Comparison of ENCODE assay signal across 29 mouse cellular contexts in the genomic region with DNA sequence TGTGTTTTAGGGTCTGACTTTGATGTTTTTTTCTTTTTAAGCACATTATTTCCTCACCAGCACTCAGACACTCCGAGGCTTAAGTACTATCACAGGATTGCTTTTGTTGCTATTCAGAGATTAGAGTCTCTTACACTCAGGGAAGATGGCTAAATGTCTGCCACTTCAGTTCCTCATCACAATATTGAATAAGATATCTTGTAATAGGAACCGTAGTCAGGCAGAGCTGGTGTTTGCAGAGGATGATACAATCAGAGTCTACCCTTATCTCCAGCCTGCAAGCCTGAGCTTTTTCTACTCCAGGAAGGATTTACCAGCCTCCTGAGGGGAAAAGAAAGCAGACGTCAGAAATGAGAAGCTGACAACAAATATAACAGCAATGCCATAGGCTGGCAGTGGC.
A peak's percentile ranks its signal among the peaks of the same experiment; 100 is the strongest.
DNase-seq lines count a peak whose midpoint lies in the region; ATAC-seq lines count a peak whose summit lies in the region.
"Had no signal": no experiment of that assay in that cellular context is flagged by ENCODE, and none has a peak within 500 bp of the region (broad histone marks: within the 10 kb centered on the region; RNA-seq: fewer than 3 reads in every experiment).

No protein-coding gene starts in this region.

- H3K9me3 ChIP-seq in hindbrain, embryonic 14.5 days (ENCODE audit: control insufficient read depth, low read length): no peaks in the 10 kb centered on the region
- no peaks in the 10 kb centered on the region for H3K9me3 ChIP-seq in hindbrain, embryonic 12.5 days (replicated peaks)
- no peaks in the 10 kb centered on the region for H3K9me3 ChIP-seq in midbrain, embryonic 12.5 days
- no peaks in the 10 kb centered on the region for H3K9me3 ChIP-seq in midbrain, embryonic 10.5 days (replicated peaks)
- H3K9me3 ChIP-seq in midbrain, embryonic 14.5 days (ENCODE audit: control insufficient read depth, low read length): no peaks in the 10 kb centered on the region
- no peaks in the 10 kb centered on the region for H3K9me3 ChIP-seq in forebrain, embryonic 10.5 days
- H3K9me3 ChIP-seq: embryonic facial prominence, embryonic 10.5 days; embryonic facial prominence, embryonic 13.5 days; forebrain, embryonic 13.5 days; heart, embryonic 10.5 days; heart, embryonic 13.5 days; hindbrain, embryonic 13.5 days had no signal

- ATAC-seq in hindbrain, embryonic 14.5 days (ENCODE audit: low FRiP score): no peak
- ATAC-seq in hindbrain, embryonic 12.5 days (ENCODE audit: low FRiP score): no peak
- peak; percentile 60 for ATAC-seq in midbrain, embryonic 12.5 days (ENCODE audit: low FRiP score, low read depth)
- ATAC-seq in midbrain, embryonic 14.5 days (ENCODE audit: low FRiP score, low TSS enrichment): peak; percentile 27; the same call in 1 of the 2 replicates
- ATAC-seq: activated CD4-positive, CD25-positive, alpha-beta regulatory T cell, adult 4 months; forebrain, embryonic 13.5 days; forebrain, embryonic 16.5 days had no signal

- no peaks in the 10 kb centered on the region for H3K27me3 ChIP-seq in hindbrain, embryonic 14.5 days (ENCODE audit: control insufficient read depth, insufficient read depth, low read length)
- H3K27me3 ChIP-seq in hindbrain, embryonic 12.5 days: no peaks in the 10 kb centered on the region
- H3K27me3 ChIP-seq in midbrain, embryonic 12.5 days: no peaks in the 10 kb centered on the region
- H3K27me3 ChIP-seq in midbrain, embryonic 10.5 days (ENCODE audit: low read depth, poor library complexity, severe bottlenecking): no peaks in the 10 kb centered on the region
- H3K27me3 ChIP-seq in midbrain, embryonic 14.5 days (ENCODE audit: control insufficient read depth, insufficient read depth, low read length): no peaks in the 10 kb centered on the region
- H3K27me3 ChIP-seq in forebrain, embryonic 10.5 days (ENCODE audit: poor library complexity, severe bottlenecking): no peaks in the 10 kb centered on the region
- H3K27me3 ChIP-seq: embryonic facial prominence, embryonic 13.5 days; forebrain, embryonic 13.5 days; heart, embryonic 13.5 days; hindbrain, embryonic 13.5 days had no signal

- no peak overlapping the region for H3K4me3 ChIP-seq in hindbrain, embryonic 14.5 days (replicated peaks; ENCODE audit: low read length)
- no peak overlapping the region for H3K4me3 ChIP-seq in hindbrain, embryonic 12.5 days
- no peak overlapping the region for H3K4me3 ChIP-seq in midbrain, embryonic 12.5 days
- no peak overlapping the region for H3K4me3 ChIP-seq in midbrain, embryonic 10.5 days
- no peak overlapping the region for H3K4me3 ChIP-seq in midbrain, embryonic 14.5 days (replicated peaks; ENCODE audit: low read depth, low read length)
- no peak overlapping the region for H3K4me3 ChIP-seq in forebrain, embryonic 10.5 days
- H3K4me3 ChIP-seq: embryonic facial prominence, embryonic 10.5 days; embryonic facial prominence, embryonic 13.5 days; erythroblast, embryonic 14.5 days; forebrain, embryonic 13.5 days; heart, adult 2 months; heart, embryonic 10.5 days; heart, embryonic 13.5 days; hindbrain, embryonic 13.5 days had no signal

- H3K4me1 ChIP-seq in hindbrain, embryonic 14.5 days (replicated peaks; ENCODE audit: control insufficient read depth, insufficient read depth, low read length): no peaks in the 10 kb centered on the region
- no peaks in the 10 kb centered on the region for H3K4me1 ChIP-seq in hindbrain, embryonic 12.5 days
- H3K4me1 ChIP-seq in midbrain, embryonic 12.5 days: no peaks in the 10 kb centered on the region
- H3K4me1 ChIP-seq in midbrain, embryonic 10.5 days: peaks cover 10% of the 10 kb centered on the region
- 0 out of 2 replicates have a peak, but pooled peaks cover 6% of the 10 kb centered on the region for H3K4me1 ChIP-seq in midbrain, embryonic 14.5 days (ENCODE audit: control insufficient read depth, insufficient read depth, low read length)
- H3K4me1 ChIP-seq in forebrain, embryonic 10.5 days: peaks cover 5% of the 10 kb centered on the region; the same call in 1 of the 2 replicates
- H3K4me1 ChIP-seq: embryonic facial prominence, embryonic 10.5 days; embryonic facial prominence, embryonic 13.5 days; forebrain, embryonic 13.5 days; hindbrain, embryonic 13.5 days had no signal

- no peak for DNase-seq in hindbrain, embryonic 14.5 days (ENCODE audit: low spot score)
- DNase-seq in midbrain, embryonic 10.5 days (ENCODE audit: low spot score): no peak
- DNase-seq in brain, adult 2 months (ENCODE audit: low read depth, low spot score): peak; percentile 8
- DNase-seq in midbrain, embryonic 14.5 days: peak; percentile 66
- no peak for DNase-seq in thymus, postnatal 4 days
- no peak for DNase-seq in forebrain, embryonic 10.5 days (ENCODE audit: extremely low spot score, low spot score)
- DNase-seq: adrenal gland, postnatal 10 days; adrenal gland, postnatal 36 days; cerebellum, adult 11-12 months; cerebellum, adult 8-10 months; cerebellum, postnatal 10 days; cerebellum, postnatal 36 days; embryo, embryonic 11 days; gastrocnemius, postnatal 10 days; gastrocnemius, postnatal 36 days; heart, adult 2 months; heart, postnatal 14 days; heart, postnatal 4 days had no signal

- H3K4me2 ChIP-seq in hindbrain, embryonic 14.5 days (replicated peaks): no peak overlapping the region
- no peak overlapping the region for H3K4me2 ChIP-seq in hindbrain, embryonic 12.5 days (replicated peaks)
- H3K4me2 ChIP-seq in midbrain, embryonic 12.5 days (replicated peaks): no peak overlapping the region
- H3K4me2 ChIP-seq in midbrain, embryonic 14.5 days (ENCODE audit: low read length): no peak overlapping the region
- H3K4me2 ChIP-seq: embryonic facial prominence, embryonic 13.5 days; forebrain, embryonic 13.5 days; heart, embryonic 13.5 days; hindbrain, embryonic 13.5 days had no signal

- H3K27ac ChIP-seq in hindbrain, embryonic 14.5 days: 0 out of 2 replicates have a peak overlapping the region, but pooled peaks have one; percentile 14
- H3K27ac ChIP-seq in hindbrain, embryonic 12.5 days: no peak overlapping the region
- no peak overlapping the region for H3K27ac ChIP-seq in midbrain, embryonic 12.5 days (replicated peaks)
- H3K27ac ChIP-seq in midbrain, embryonic 10.5 days (replicated peaks): no peak overlapping the region
- 0 out of 2 replicates have a peak overlapping the region, but pooled peaks have one; percentile 1 for H3K27ac ChIP-seq in midbrain, embryonic 14.5 days (replicated peaks; ENCODE audit: low read depth, low read length)
- no peak overlapping the region for H3K27ac ChIP-seq in forebrain, embryonic 10.5 days
- H3K27ac ChIP-seq: embryonic facial prominence, embryonic 10.5 days; embryonic facial prominence, embryonic 13.5 days; forebrain, embryonic 13.5 days; heart, adult 2 months; heart, embryonic 10.5 days; heart, embryonic 13.5 days; hindbrain, embryonic 13.5 days had no signal

- no peaks in the 10 kb centered on the region for H3K36me3 ChIP-seq in hindbrain, embryonic 14.5 days (replicated peaks; ENCODE audit: control insufficient read depth, insufficient read depth)
- no peaks in the 10 kb centered on the region for H3K36me3 ChIP-seq in hindbrain, embryonic 12.5 days
- H3K36me3 ChIP-seq in midbrain, embryonic 12.5 days: no peaks in the 10 kb centered on the region
- no peaks in the 10 kb centered on the region for H3K36me3 ChIP-seq in midbrain, embryonic 10.5 days
- no peaks in the 10 kb centered on the region for H3K36me3 ChIP-seq in midbrain, embryonic 14.5 days (ENCODE audit: control insufficient read depth, insufficient read depth, low read length)
- H3K36me3 ChIP-seq in forebrain, embryonic 10.5 days (replicated peaks): no peaks in the 10 kb centered on the region
- H3K36me3 ChIP-seq: embryonic facial prominence, embryonic 10.5 days; embryonic facial prominence, embryonic 13.5 days; heart, embryonic 10.5 days; heart, embryonic 13.5 days; hindbrain, embryonic 13.5 days had no signal

- WGBS in hindbrain, embryonic 14.5 days: 32% methylated on average over 3 of the region's 3 CpGs
- 44% methylated on average over 3 of the region's 3 CpGs for WGBS in hindbrain, embryonic 12.5 days
- 3% methylated on average over 3 of the region's 3 CpGs for WGBS in midbrain, embryonic 12.5 days
- 17% methylated on average over 3 of the region's 3 CpGs for WGBS in midbrain, embryonic 10.5 days
- 3% methylated on average over 3 of the region's 3 CpGs for WGBS in midbrain, embryonic 14.5 days
- WGBS in forebrain, embryonic 10.5 days: 21% methylated on average over 3 of the region's 3 CpGs

- no peak overlapping the region for H3K9ac ChIP-seq in hindbrain, embryonic 14.5 days
- H3K9ac ChIP-seq in hindbrain, embryonic 12.5 days: no peak overlapping the region
- no peak overlapping the region for H3K9ac ChIP-seq in midbrain, embryonic 12.5 days (replicated peaks)
- no peak overlapping the region for H3K9ac ChIP-seq in midbrain, embryonic 14.5 days (replicated peaks; ENCODE audit: low read length)
- H3K9ac ChIP-seq: embryonic facial prominence, embryonic 13.5 days; forebrain, embryonic 13.5 days; heart, embryonic 13.5 days; hindbrain, embryonic 13.5 days had no signal

Comparison
In these comparisons a context has a peak if more than half of its experiments do, and no peak if none do; other contexts are left out.
1. DNase-seq: peak in brain, adult 2 months (single experiment) and midbrain, embryonic 14.5 days (single experiment); none in hindbrain, embryonic 14.5 days (single experiment), midbrain, embryonic 10.5 days (single experiment), thymus, postnatal 4 days (single experiment) and forebrain, embryonic 10.5 days (single experiment).
2. H3K27ac ChIP-seq: peak in hindbrain, embryonic 14.5 days (single experiment) and midbrain, embryonic 14.5 days (single experiment); none in hindbrain, embryonic 12.5 days (single experiment), midbrain, embryonic 12.5 days (single experiment), midbrain, embryonic 10.5 days (single experiment) and forebrain, embryonic 10.5 days (single experiment).
3. ATAC-seq: peak in midbrain, embryonic 12.5 days (single experiment) and midbrain, embryonic 14.5 days (single experiment); none in hindbrain, embryonic 14.5 days (single experiment) and hindbrain, embryonic 12.5 days (single experiment).